15 mouse cellular contexts compared by ENCODE assay signal in genomic region chr12:100696621-100697020, GRCm38 (mm10). TPM values are rescaled to one million over a fixed set of nuclear protein-coding genes. Genes with fewer than 3 reads are reported as not detected.
DNase-seq lines count a peak whose midpoint lies in the region; ATAC-seq lines count a peak whose summit lies in the region.
"Had no signal": no experiment of that assay in that cellular context is flagged by ENCODE, and none has a peak within 500 bp of the region (broad histone marks: within the 10 kb centered on the region; RNA-seq: fewer than 3 reads in every experiment).

No protein-coding gene starts in this region.

- H3K4me2 ChIP-seq in forebrain, embryonic 13.5 days: no peak overlapping the region
- no peak overlapping the region for H3K4me2 ChIP-seq in forebrain, embryonic 12.5 days
- H3K4me2 ChIP-seq: heart, embryonic 13.5 days; limb, embryonic 12.5 days; neural tube, embryonic 13.5 days had no signal

- no peaks in the 10 kb centered on the region for H3K9me3 ChIP-seq in forebrain, embryonic 13.5 days (replicated peaks)
- no peaks in the 10 kb centered on the region for H3K9me3 ChIP-seq in forebrain, embryonic 12.5 days
- H3K9me3 ChIP-seq: heart, embryonic 13.5 days; limb, embryonic 12.5 days; neural tube, embryonic 13.5 days had no signal

- 13% methylated on average over 4 of the region's 4 CpGs for WGBS in forebrain, embryonic 13.5 days
- 27% methylated on average over 4 of the region's 4 CpGs for WGBS in forebrain, embryonic 12.5 days

- H3K27ac ChIP-seq in forebrain, embryonic 13.5 days: no peak overlapping the region
- no peak overlapping the region for H3K27ac ChIP-seq in forebrain, embryonic 12.5 days
- H3K27ac ChIP-seq: heart, embryonic 13.5 days; limb, embryonic 12.5 days; neural tube, embryonic 13.5 days had no signal

- no peaks in the 10 kb centered on the region for H3K27me3 ChIP-seq in forebrain, embryonic 13.5 days
- no peaks in the 10 kb centered on the region for H3K27me3 ChIP-seq in forebrain, embryonic 12.5 days
- H3K27me3 ChIP-seq: heart, embryonic 13.5 days; limb, embryonic 12.5 days; neural tube, embryonic 13.5 days had no signal

- H3K9ac ChIP-seq in forebrain, embryonic 13.5 days: no peak overlapping the region
- H3K9ac ChIP-seq in forebrain, embryonic 12.5 days: no peak overlapping the region
- H3K9ac ChIP-seq: heart, embryonic 13.5 days; limb, embryonic 12.5 days; neural tube, embryonic 13.5 days had no signal

- peak; percentile 71; the same call in 1 of the 2 replicates for ATAC-seq in forebrain, embryonic 13.5 days
- ATAC-seq in forebrain, embryonic 12.5 days (ENCODE audit: low FRiP score): no peak

- no peak overlapping the region for H3K4me3 ChIP-seq in forebrain, embryonic 13.5 days
- no peak overlapping the region for H3K4me3 ChIP-seq in forebrain, embryonic 12.5 days (replicated peaks)
- H3K4me3 ChIP-seq: heart, embryonic 13.5 days; limb, embryonic 12.5 days; neural tube, embryonic 13.5 days had no signal

- H3K36me3 ChIP-seq in forebrain, embryonic 13.5 days (ENCODE audit: poor library complexity, severe bottlenecking): no peaks in the 10 kb centered on the region
- H3K36me3 ChIP-seq in forebrain, embryonic 12.5 days (replicated peaks): no peaks in the 10 kb centered on the region
- H3K36me3 ChIP-seq: heart, embryonic 13.5 days; limb, embryonic 12.5 days; neural tube, embryonic 13.5 days had no signal

- peak; percentile 72 for DNase-seq in left cerebral cortex, postnatal 4 days
- no peak for DNase-seq in left cerebral cortex, adult 11 months (ENCODE audit: low spot score)
- DNase-seq in cerebellum, adult 11-12 months: peak; percentile 84
- peak; percentile 29 for DNase-seq in embryo, embryonic 11 days
- DNase-seq in ovary, postnatal 14 days (ENCODE audit: low spot score): no peak
- DNase-seq in natural killer cell, adult 2 months (ENCODE audit: low spot score in 2 of 2): no peak
- DNase-seq: adrenal gland, postnatal 36 days; gastrocnemius, postnatal 14 days; right cerebral cortex, adult 18-20 months; thymus, postnatal 36 days had no signal

- intact Hi-C loops in left cerebral cortex, postnatal 4 days (cut with DNase I): no loop called here

- peaks cover 12% of the 10 kb centered on the region; the same call in 1 of the 2 replicates for H3K4me1 ChIP-seq in forebrain, embryonic 13.5 days
- H3K4me1 ChIP-seq in forebrain, embryonic 12.5 days: no peaks in the 10 kb centered on the region
- H3K4me1 ChIP-seq: neural tube, embryonic 13.5 days had no signal

RNA-seq across cellular contexts. Expression of gene Rps6ka5, which starts 30.2 kb away (rescaled TPM):
- polyA plus RNA-seq in forebrain, embryonic 13.5 days (2015; fragmentation: Nextera tagmentation; extraction: Ambion mirVana): 7.3 and 8.5 TPM in 2 replicates
- polyA plus RNA-seq in forebrain, embryonic 12.5 days (2016; fragmentation: Nextera tagmentation; extraction: Ambion mirVana): 6.4 and 6.5 TPM in 2 replicates
- 10 to 100 TPM; 29.9 to 32.4 TPM for total RNA-seq in left cerebral cortex, postnatal 4 days (2021)

Comparison
In these comparisons a context has a peak if more than half of its experiments do, and no peak if none do; other contexts are left out.
1. DNase-seq: peak in left cerebral cortex, postnatal 4 days (single experiment), cerebellum, adult 11-12 months (single experiment) and embryo, embryonic 11 days (single experiment); none in left cerebral cortex, adult 11 months (single experiment), ovary, postnatal 14 days (single experiment) and natural killer cell, adult 2 months (0 of 2).